Mouse (Mus musculus) limb, embryonic 12.5 days (tissue): ENCODE measurements around the gene Ankrd2. TPM values are rescaled to one million over a fixed set of nuclear protein-coding genes. Genes with fewer than 3 reads are reported as not detected.

Experiments
- ATAC-seq: fragments of 200-750 bp; cut with Nextera tagmentation; 2 replicates; pipeline ENCODE4 v1.8.0; 2017; ENCODE audit warnings: low read depth, moderate TSS enrichment; ENCODE audit not compliant: insufficient number of reproducible peaks, insufficient read depth, low FRiP score, low TSS enrichment
- H3K27ac ChIP-seq: fragments of 300-500 bp; sonication (generic); 2 replicates; pipeline ENCODE4 v1.5.1; 2016; ENCODE audit warnings: mild to moderate bottlenecking, moderate library complexity
- H3K27me3 ChIP-seq: fragments of 300-500 bp; sonication (generic); 2 replicates; pipeline ENCODE4 v1.6.1; 2016; ENCODE audit warnings: mild to moderate bottlenecking, moderate library complexity
- H3K36me3 ChIP-seq: fragments of 300-500 bp; sonication (generic); 2 replicates; pipeline ENCODE4 v1.6.1; 2016; ENCODE audit warnings: mild to moderate bottlenecking, moderate library complexity
- H3K4me1 ChIP-seq: fragments of 300-500 bp; sonication (generic); replicated peaks from 2 replicates; pipeline ENCODE4 v1.6.1; 2016
- H3K4me2 ChIP-seq: fragments of 300-500 bp; sonication (generic); 2 replicates; pipeline ENCODE4 v1.6.1; 2016; ENCODE audit warnings: mild to moderate bottlenecking, moderate library complexity
- H3K4me3 ChIP-seq: fragments of 300-500 bp; sonication (generic); replicated peaks from 2 replicates; pipeline ENCODE4 v1.5.1; 2016; ENCODE audit warnings: mild to moderate bottlenecking
- H3K9ac ChIP-seq: fragments of 300-500 bp; sonication (generic); replicated peaks from 2 replicates; pipeline ENCODE4 v1.6.1; 2016; ENCODE audit warnings: mild to moderate bottlenecking, moderate library complexity
- H3K9me3 ChIP-seq: fragments of 300-500 bp; sonication (generic); 2 replicates; pipeline ENCODE4 v1.6.1; 2016; ENCODE audit warnings: mild to moderate bottlenecking, moderate library complexity
- WGBS: fragments of 180-500 bp; shearing (Covaris S2); methylation state at CpG from one replicate; pipeline ENCODE4 v1.1.7; 2016; 5-methylcytosine and 5-hydroxymethylcytosine counted together
- polyA plus RNA-seq: library from polyadenylated mRNA; unstranded; fragments of >200 nt; fragmentation: Nextera tagmentation; extraction: Ambion mirVana; gene quantifications from 2 replicates; pipeline ENCODE4 v1.2.1, GENCODE M21; 2016

The Ankrd2 gene
- polyA plus RNA-seq, 1 experiment from 2014 or later: 0.25 TPM

GRCm38 (mm10) chr19:42055881-42056280 is 20.1 kb downstream of the Ankrd2 start:
- H3K9ac ChIP-seq: no peak overlapping the region
- no peak overlapping the region for H3K4me3 ChIP-seq
- H3K4me2 ChIP-seq: no peak overlapping the region
- ATAC-seq: no peak
- no peak overlapping the region for H3K27ac ChIP-seq
- no peaks in the 10 kb centered on the region; the same call in 1 of the 2 replicates for H3K27me3 ChIP-seq
- 59% methylated on average over 2 of the region's 2 CpGs for WGBS
- no peaks in the 10 kb centered on the region for H3K36me3 ChIP-seq
- no peaks in the 10 kb centered on the region for H3K4me1 ChIP-seq
- no peaks in the 10 kb centered on the region for H3K9me3 ChIP-seq

GRCm38 (mm10) chr19:42056719-42057409 is 21.1 kb downstream of the Ankrd2 start:
- Histone ChIP-seq H3K36me3 (no peaks in the 10 kb centered on the region), H3K9me3 (no peaks in the 10 kb centered on the region), H3K27me3 (no peaks in the 10 kb centered on the region; the same call in 1 of the 2 replicates), H3K4me2 (no peak overlapping the region), H3K4me3 (no peak overlapping the region), H3K9ac (no peak overlapping the region), H3K27ac (no peak overlapping the region), H3K4me1 (no peaks in the 10 kb centered on the region)
- no peak for ATAC-seq
- 74% methylated on average over 6 of the region's 6 CpGs for WGBS

- no peak for ATAC-seq
- no peak overlapping the region for H3K27ac ChIP-seq
- H3K4me1 ChIP-seq: no peaks in the 10 kb centered on the region
- H3K9ac ChIP-seq: no peak overlapping the region
- no peaks in the 10 kb centered on the region for H3K9me3 ChIP-seq
- no peaks in the 10 kb centered on the region; the same call in 1 of the 2 replicates for H3K27me3 ChIP-seq
- WGBS: 64% methylated on average over 7 of the region's 7 CpGs
- no peak overlapping the region for H3K4me3 ChIP-seq
- H3K36me3 ChIP-seq: no peaks in the 10 kb centered on the region
- H3K4me2 ChIP-seq: no peak overlapping the region
These were observed 22.6 kb downstream of the Ankrd2 start for GRCm38 (mm10) chr19:42058426-42058825.

DNA sequence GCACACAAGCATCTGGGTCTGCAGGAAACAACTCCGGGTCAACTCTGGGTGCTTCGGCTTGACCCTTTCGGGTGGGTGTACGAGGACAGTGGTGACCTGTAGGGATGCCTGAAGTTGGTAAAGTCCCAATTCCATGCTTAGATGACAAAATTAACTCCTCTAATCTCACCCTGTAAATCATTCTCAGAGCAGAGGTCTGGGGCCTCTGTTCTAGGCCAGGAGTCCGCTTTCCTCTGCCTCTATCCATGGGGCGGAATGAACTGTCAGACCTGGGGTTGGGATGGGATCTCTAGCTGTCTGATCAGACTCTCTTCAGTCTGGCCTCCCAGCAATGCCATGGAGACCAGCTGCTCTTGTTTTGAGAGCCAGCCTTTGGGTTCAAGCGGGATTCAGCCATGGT is 25.6 kb downstream of the Ankrd2 start:
- no peak for ATAC-seq
- no peaks in the 10 kb centered on the region for H3K4me1 ChIP-seq
- H3K4me3 ChIP-seq: no peak overlapping the region
- H3K9ac ChIP-seq: no peak overlapping the region
- no peaks in the 10 kb centered on the region; the same call in 1 of the 2 replicates for H3K27me3 ChIP-seq
- H3K4me2 ChIP-seq: no peak overlapping the region
- no peak overlapping the region for H3K27ac ChIP-seq
- H3K36me3 ChIP-seq: no peaks in the 10 kb centered on the region
- 83% methylated on average over 7 of the region's 7 CpGs for WGBS
- no peaks in the 10 kb centered on the region for H3K9me3 ChIP-seq

GRCm38 (mm10) chr19:42068441-42069240 is 32.8 kb downstream of the Ankrd2 start:
- H3K9ac ChIP-seq: no peak overlapping the region
- H3K4me3 ChIP-seq: no peak overlapping the region
- H3K27ac ChIP-seq: no peak overlapping the region
- H3K27me3 ChIP-seq: no peaks in the 10 kb centered on the region
- no peaks in the 10 kb centered on the region for H3K9me3 ChIP-seq
- no peaks in the 10 kb centered on the region for H3K36me3 ChIP-seq
- ATAC-seq: no peak
- no peak overlapping the region for H3K4me2 ChIP-seq
- H3K4me1 ChIP-seq: no peaks in the 10 kb centered on the region
- 79% methylated on average over 11 of the region's 11 CpGs for WGBS

DNA sequence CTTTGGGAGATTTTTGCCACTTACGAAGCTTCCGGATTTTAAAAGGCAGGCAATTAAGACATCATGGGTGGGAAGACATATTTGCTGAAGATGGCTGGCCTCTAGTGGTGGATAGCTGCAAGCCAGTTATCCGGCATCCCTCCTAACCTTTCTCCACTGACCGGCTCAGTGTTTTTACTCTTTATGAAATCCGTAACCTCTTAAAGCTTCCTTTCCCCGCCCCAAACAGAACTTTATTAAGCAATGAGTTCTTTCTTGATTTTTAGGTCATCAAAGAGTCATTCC is 33.4 kb downstream of the Ankrd2 start:
- Histone ChIP-seq H3K9ac (no peak overlapping the region), H3K4me2 (no peak overlapping the region), H3K4me1 (peaks cover 4% of the 10 kb centered on the region), H3K4me3 (no peak overlapping the region), H3K27me3 (no peaks in the 10 kb centered on the region), H3K36me3 (peaks cover 3% of the 10 kb centered on the region; the same call in 1 of the 2 replicates), H3K27ac (no peak overlapping the region), H3K9me3 (no peaks in the 10 kb centered on the region)
- no peak for ATAC-seq
- 53% methylated on average over 6 of the region's 6 CpGs for WGBS

- H3K4me3 ChIP-seq: no peak overlapping the region
- ATAC-seq: no peak
- WGBS: 72% methylated on average over 7 of the region's 7 CpGs
- no peak overlapping the region for H3K4me2 ChIP-seq
- no peak overlapping the region for H3K27ac ChIP-seq
- H3K9me3 ChIP-seq: no peaks in the 10 kb centered on the region
- H3K9ac ChIP-seq: no peak overlapping the region
- H3K36me3 ChIP-seq: peaks cover 23% of the 10 kb centered on the region
- peaks cover 4% of the 10 kb centered on the region for H3K4me1 ChIP-seq
- no peaks in the 10 kb centered on the region for H3K27me3 ChIP-seq
These were observed 35.4 kb downstream of the Ankrd2 start for GRCm38 (mm10) chr19:42071221-42071620.

DNA sequence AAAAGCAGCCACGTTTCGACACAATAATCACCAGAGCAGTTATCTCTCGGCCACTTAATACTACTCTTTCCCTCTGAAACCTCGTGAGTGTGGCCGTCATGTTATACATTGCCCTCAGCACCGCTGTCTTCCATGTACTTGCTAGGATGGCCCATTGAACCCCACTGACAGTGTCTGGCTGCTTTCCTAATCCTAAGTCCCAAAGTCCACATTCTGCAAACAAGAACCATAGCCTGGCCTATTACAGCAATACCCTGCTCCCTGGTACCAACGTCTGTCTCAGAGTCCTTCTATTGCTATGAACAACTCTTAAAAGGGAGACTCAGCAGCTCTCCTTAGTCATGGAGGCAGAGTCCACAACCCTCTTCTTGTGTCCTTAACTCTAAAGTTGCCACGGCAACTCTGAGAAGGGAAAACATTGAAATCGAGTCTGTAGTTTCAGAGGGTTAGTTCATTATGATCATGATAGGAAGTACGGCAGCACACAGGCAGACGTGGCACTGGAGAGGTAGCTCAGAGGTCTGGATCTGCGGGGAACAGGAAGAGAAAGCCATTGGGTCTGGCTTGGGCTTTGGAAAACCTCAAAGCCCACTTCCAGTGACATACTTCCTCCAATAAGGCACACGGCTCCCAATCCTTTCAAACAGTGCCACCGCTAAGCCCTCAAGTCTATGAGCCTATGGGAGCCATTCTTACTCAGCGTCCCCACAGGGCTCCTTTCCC is 36.2 kb downstream of the Ankrd2 start:
- Histone ChIP-seq H3K9ac (no peak overlapping the region), H3K36me3 (peaks cover 32% of the 10 kb centered on the region), H3K9me3 (no peaks in the 10 kb centered on the region), H3K27ac (no peak overlapping the region), H3K4me3 (no peak overlapping the region), H3K4me2 (no peak overlapping the region), H3K27me3 (no peaks in the 10 kb centered on the region), H3K4me1 (peaks cover 4% of the 10 kb centered on the region)
- 85% methylated on average over 15 of the region's 15 CpGs for WGBS
- ATAC-seq: no peak

DNA sequence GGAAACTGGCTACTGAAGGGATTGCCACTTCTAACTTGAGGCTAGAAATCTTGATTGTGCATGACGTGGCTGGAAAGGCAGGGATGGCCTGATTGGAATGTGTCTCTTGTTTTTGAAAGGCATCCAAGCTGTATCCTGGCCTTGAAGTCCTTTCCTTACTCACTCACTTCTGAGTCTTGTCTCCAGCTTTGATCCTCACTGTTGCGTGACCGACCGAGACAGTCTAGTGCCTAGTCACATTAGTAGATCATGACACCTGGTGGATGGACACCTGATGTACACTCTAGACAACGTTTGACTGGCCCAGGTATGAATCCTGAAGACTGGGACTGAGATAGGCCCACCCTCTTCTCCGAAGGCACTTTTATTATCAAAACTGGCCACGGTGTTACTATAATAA is 37.0 kb downstream of the Ankrd2 start:
- no peak overlapping the region for H3K9ac ChIP-seq
- H3K36me3 ChIP-seq: peaks cover 39% of the 10 kb centered on the region
- H3K4me3 ChIP-seq: no peak overlapping the region
- H3K27me3 ChIP-seq: no peaks in the 10 kb centered on the region
- H3K4me2 ChIP-seq: no peak overlapping the region
- peaks cover 4% of the 10 kb centered on the region for H3K4me1 ChIP-seq
- H3K27ac ChIP-seq: no peak overlapping the region
- no peaks in the 10 kb centered on the region for H3K9me3 ChIP-seq
- no peak for ATAC-seq
- WGBS: 80% methylated on average over 7 of the region's 7 CpGs

GRCm38 (mm10) chr19:42075051-42075450 is 39.3 kb downstream of the Ankrd2 start:
- Histone ChIP-seq H3K4me1 (peaks cover 4% of the 10 kb centered on the region), H3K9me3 (no peaks in the 10 kb centered on the region), H3K27me3 (no peaks in the 10 kb centered on the region), H3K36me3 (peaks cover 45% of the 10 kb centered on the region), H3K9ac (no peak overlapping the region), H3K4me2 (no peak overlapping the region), H3K4me3 (no peak overlapping the region), H3K27ac (no peak overlapping the region)
- ATAC-seq: no peak
- 86% methylated on average over 2 of the region's 2 CpGs for WGBS

- Histone ChIP-seq H3K4me3 (no peak overlapping the region), H3K27me3 (no peaks in the 10 kb centered on the region), H3K9me3 (no peaks in the 10 kb centered on the region), H3K9ac (no peak overlapping the region), H3K4me1 (peaks cover 4% of the 10 kb centered on the region), H3K4me2 (no peak overlapping the region), H3K27ac (no peak overlapping the region), H3K36me3 (peaks cover 45% of the 10 kb centered on the region)
- ATAC-seq: no peak
- 89% methylated on average over 16 of the region's 16 CpGs for WGBS
These were observed 40.2 kb downstream of the Ankrd2 start for GRCm38 (mm10) chr19:42075992-42076391.
